Mouse (Mus musculus) forebrain, embryonic 11.5 days (tissue): Measurements from ENCODE around the gene Cxcr4. TPM values are rescaled to one million over a fixed set of nuclear protein-coding genes. Genes with fewer than 3 reads are reported as not detected.

ENCODE experiments used
- ATAC-seq: fragments of 200-750 bp; cut with Nextera tagmentation; replicated peaks from 2 replicates; pipeline ENCODE4 v1.8.0; 2017; ENCODE audit warnings: moderate TSS enrichment; ENCODE audit not compliant: low FRiP score
- DNase-seq: peaks from one replicate; pipeline ENCODE4 v3.0.0-alpha.2; 2017; ENCODE audit warnings: low spot score
- H3K27ac ChIP-seq: fragments of 300-500 bp; sonication (generic); 2 replicates; pipeline ENCODE4 v1.5.1; 2014; ENCODE audit warnings: low read depth, low read length
- H3K27me3 ChIP-seq: fragments of 300-500 bp; sonication (generic); 2 replicates; pipeline ENCODE4 v1.6.1; 2014; ENCODE audit warnings: mild to moderate bottlenecking, low read length, mixed read lengths; ENCODE audit not compliant: control insufficient read depth, insufficient read depth
- H3K36me3 ChIP-seq: fragments of 300-500 bp; sonication (generic); 2 replicates; pipeline ENCODE4 v1.6.1; 2014; ENCODE audit warnings: mild to moderate bottlenecking, low read length, moderate library complexity, mixed read lengths; ENCODE audit not compliant: control insufficient read depth, insufficient read depth
- H3K4me1 ChIP-seq: fragments of 300-500 bp; sonication (generic); replicated peaks from 2 replicates; pipeline ENCODE4 v1.6.1; 2014; ENCODE audit warnings: low read length, mixed read lengths; ENCODE audit not compliant: control insufficient read depth, insufficient read depth
- H3K4me2 ChIP-seq: fragments of 300-500 bp; sonication (generic); 2 replicates; pipeline ENCODE4 v1.6.1; 2014; ENCODE audit warnings: low read depth, mild to moderate bottlenecking, low read length, moderate library complexity, mixed read lengths; ENCODE audit not compliant: severe bottlenecking
- H3K4me3 ChIP-seq: fragments of 300-500 bp; sonication (generic); 2 replicates; pipeline ENCODE4 v1.5.1; 2014; ENCODE audit warnings: low read depth, low read length
- H3K9ac ChIP-seq: fragments of 300-500 bp; sonication (generic); 2 replicates; pipeline ENCODE4 v1.6.1; 2014; ENCODE audit warnings: low read length
- H3K9me3 ChIP-seq: fragments of 300-500 bp; sonication (generic); 2 replicates; pipeline ENCODE4 v1.6.1; 2016; ENCODE audit warnings: low read length, mixed read lengths; ENCODE audit not compliant: control insufficient read depth
- WGBS: fragments of 180-500 bp; shearing (Covaris S2); extraction: QIAGEN DNeasy Blood & Tissue Kit; methylation state at CpG from one replicate; pipeline ENCODE4 v1.1.7; 2014; 5-methylcytosine and 5-hydroxymethylcytosine counted together
- polyA plus RNA-seq: library from polyadenylated mRNA; unstranded; fragments of >200 nt; fragmentation: Nextera tagmentation; extraction: Ambion mirVana; gene quantifications from 2 replicates; pipeline ENCODE4 v1.2.1, GENCODE M21; 2014

Cxcr4 gene
- polyA plus RNA-seq, 1 experiment from 2014 or later: 10.0 TPM

GRCm38 (mm10) chr1:128602688-128603385 lies 10.7 kb upstream of the Cxcr4 start:
- no peak for ATAC-seq
- Histone ChIP-seq H3K4me1 (0 out of 2 replicates have a peak, but pooled peaks cover 2% of the 10 kb centered on the region), H3K27me3 (no peaks in the 10 kb centered on the region), H3K36me3 (no peaks in the 10 kb centered on the region), H3K9me3 (no peaks in the 10 kb centered on the region), H3K4me3 (no peak overlapping the region), H3K27ac (no peak overlapping the region), H3K9ac (no peak overlapping the region), H3K4me2 (no peak overlapping the region)
- WGBS: 76% methylated on average over 8 of the region's 8 CpGs
- DNase-seq: no peak

- H3K4me3 ChIP-seq: no peak overlapping the region
- 0 out of 2 replicates have a peak, but pooled peaks cover 2% of the 10 kb centered on the region for H3K4me1 ChIP-seq
- no peak overlapping the region for H3K27ac ChIP-seq
- no peaks in the 10 kb centered on the region for H3K9me3 ChIP-seq
- DNase-seq (no peak), ATAC-seq (no peak)
- H3K9ac ChIP-seq: no peak overlapping the region
- H3K27me3 ChIP-seq: no peaks in the 10 kb centered on the region
- no peaks in the 10 kb centered on the region for H3K36me3 ChIP-seq
- H3K4me2 ChIP-seq: no peak overlapping the region
- WGBS: 86% methylated on average over 5 of the region's 5 CpGs
Observed at GRCm38 (mm10) chr1:128602018-128602687, 10.1 kb upstream of the Cxcr4 start.

- Histone ChIP-seq H3K9ac (no peak overlapping the region), H3K36me3 (no peaks in the 10 kb centered on the region), H3K4me1 (0 out of 2 replicates have a peak, but pooled peaks cover 2% of the 10 kb centered on the region), H3K4me3 (no peak overlapping the region), H3K9me3 (no peaks in the 10 kb centered on the region), H3K4me2 (no peak overlapping the region), H3K27me3 (no peaks in the 10 kb centered on the region), H3K27ac (no peak overlapping the region)
- 74% methylated on average over 5 of the region's 5 CpGs for WGBS
- ATAC-seq (no peak), DNase-seq (no peak)
Observed at GRCm38 (mm10) chr1:128601307-128601706, 9.2 kb upstream of the Cxcr4 start.

GRCm38 (mm10) chr1:128600549-128600948 lies 8.5 kb upstream of the Cxcr4 start:
- H3K9ac ChIP-seq: no peak overlapping the region
- DNase-seq: no peak
- no peak overlapping the region for H3K4me2 ChIP-seq
- 93% methylated on average over 2 of the region's 2 CpGs for WGBS
- no peak overlapping the region for H3K27ac ChIP-seq
- H3K9me3 ChIP-seq: no peaks in the 10 kb centered on the region
- peaks cover 8% of the 10 kb centered on the region for H3K4me1 ChIP-seq
- no peak for ATAC-seq
- no peaks in the 10 kb centered on the region for H3K27me3 ChIP-seq
- H3K4me3 ChIP-seq: no peak overlapping the region
- no peaks in the 10 kb centered on the region for H3K36me3 ChIP-seq

GRCm38 (mm10) chr1:128597209-128597782 lies 5.2 kb upstream of the Cxcr4 start:
- H3K4me3 ChIP-seq: no peak overlapping the region
- H3K27me3 ChIP-seq: 0 out of 2 replicates have a peak, but pooled peaks cover 2% of the 10 kb centered on the region
- peaks cover 27% of the 10 kb centered on the region for H3K4me1 ChIP-seq
- DNase-seq: no peak
- H3K9me3 ChIP-seq: no peaks in the 10 kb centered on the region
- WGBS: 75% methylated on average over 15 of the region's 15 CpGs
- no peak overlapping the region for H3K27ac ChIP-seq
- H3K36me3 ChIP-seq: no peaks in the 10 kb centered on the region
- H3K9ac ChIP-seq: no peak overlapping the region
- ATAC-seq: no peak
- no peak overlapping the region for H3K4me2 ChIP-seq

- H3K27ac ChIP-seq: no peak overlapping the region
- H3K9me3 ChIP-seq: no peaks in the 10 kb centered on the region
- WGBS: 3% methylated on average over 6 of the region's 6 CpGs
- DNase-seq (no peak), ATAC-seq (no peak)
- H3K4me2 ChIP-seq: peak overlapping the region; percentile 16; the same call in 1 of the 2 replicates
- no peaks in the 10 kb centered on the region for H3K36me3 ChIP-seq
- 0 out of 2 replicates have a peak, but pooled peaks cover 2% of the 10 kb centered on the region for H3K27me3 ChIP-seq
- H3K4me1 ChIP-seq: peaks cover 27% of the 10 kb centered on the region
- H3K4me3 ChIP-seq: no peak overlapping the region
- 0 out of 2 replicates have a peak overlapping the region, but pooled peaks have one; percentile 6 for H3K9ac ChIP-seq
Observed at GRCm38 (mm10) chr1:128595528-128595927, 3.4 kb upstream of the Cxcr4 start.

- Histone ChIP-seq H3K4me2 (peak overlapping the region; percentile 19; the same call in 1 of the 2 replicates), H3K9me3 (no peaks in the 10 kb centered on the region), H3K36me3 (no peaks in the 10 kb centered on the region), H3K9ac (no peak overlapping the region), H3K27ac (no peak overlapping the region), H3K27me3 (0 out of 2 replicates have a peak, but pooled peaks cover 2% of the 10 kb centered on the region), H3K4me3 (no peak overlapping the region), H3K4me1 (peaks cover 27% of the 10 kb centered on the region)
- ATAC-seq: no peak
- 28% methylated on average over 3 of the region's 3 CpGs for WGBS
- no peak for DNase-seq
Observed at GRCm38 (mm10) chr1:128595105-128595420, 3.0 kb upstream of the Cxcr4 start.

GRCm38 (mm10) chr1:128594353-128595104 lies 2.4 kb upstream of the Cxcr4 start:
- Histone ChIP-seq H3K4me2 (peak overlapping the region; percentile 19; the same call in 1 of the 2 replicates), H3K9ac (no peak overlapping the region; the same call in 1 of the 2 replicates), H3K36me3 (no peaks in the 10 kb centered on the region), H3K4me3 (no peak overlapping the region), H3K27me3 (0 out of 2 replicates have a peak, but pooled peaks cover 2% of the 10 kb centered on the region), H3K27ac (no peak overlapping the region), H3K9me3 (no peaks in the 10 kb centered on the region), H3K4me1 (peaks cover 29% of the 10 kb centered on the region)
- DNase-seq (peak; percentile 56), ATAC-seq (no peak)
- 21% methylated on average over 12 of the region's 12 CpGs for WGBS
